Mouse (Mus musculus) leukemia stem cell, adult 10-12 weeks (primary cell): ENCODE data around the gene Trpc7. TPM values are rescaled to one million over a fixed set of nuclear protein-coding genes. Genes with fewer than 3 reads are reported as not detected.

Experiments
- polyA plus RNA-seq: library from polyadenylated mRNA; stranded (reverse); fragments of >175 nt; gene quantifications from 2 replicates; pipeline ENCODE4 v1.2.3, GENCODE M21; 2012; ENCODE audit warnings: low replicate concordance

Gene Trpc7
- 0.14 TPM in 1 of 2 replicates, not detected in the other for polyA plus RNA-seq

DNA sequence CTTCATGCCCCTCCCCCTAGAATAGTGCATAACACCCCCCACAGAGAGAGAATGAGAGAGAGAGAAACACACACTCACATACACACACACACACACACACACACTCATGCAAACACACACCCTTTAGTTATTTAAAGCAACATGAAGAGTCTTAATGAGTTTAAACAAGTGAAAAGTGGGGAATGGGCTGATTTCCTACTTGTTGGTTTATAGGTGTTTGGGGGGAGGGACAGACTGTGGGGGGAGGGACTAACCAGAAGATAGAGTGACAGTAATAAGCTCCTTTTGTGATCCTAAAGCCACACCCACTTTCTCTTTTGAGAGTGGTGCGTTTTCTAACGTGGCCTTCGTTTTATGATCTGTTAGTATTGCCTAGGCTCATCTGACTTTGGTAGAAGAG lies at the start of gene Trpc7:
Gene Trpc7 (minus strand): TSS at position 101 of the 400 bp plus-strand sequence.

DNA sequence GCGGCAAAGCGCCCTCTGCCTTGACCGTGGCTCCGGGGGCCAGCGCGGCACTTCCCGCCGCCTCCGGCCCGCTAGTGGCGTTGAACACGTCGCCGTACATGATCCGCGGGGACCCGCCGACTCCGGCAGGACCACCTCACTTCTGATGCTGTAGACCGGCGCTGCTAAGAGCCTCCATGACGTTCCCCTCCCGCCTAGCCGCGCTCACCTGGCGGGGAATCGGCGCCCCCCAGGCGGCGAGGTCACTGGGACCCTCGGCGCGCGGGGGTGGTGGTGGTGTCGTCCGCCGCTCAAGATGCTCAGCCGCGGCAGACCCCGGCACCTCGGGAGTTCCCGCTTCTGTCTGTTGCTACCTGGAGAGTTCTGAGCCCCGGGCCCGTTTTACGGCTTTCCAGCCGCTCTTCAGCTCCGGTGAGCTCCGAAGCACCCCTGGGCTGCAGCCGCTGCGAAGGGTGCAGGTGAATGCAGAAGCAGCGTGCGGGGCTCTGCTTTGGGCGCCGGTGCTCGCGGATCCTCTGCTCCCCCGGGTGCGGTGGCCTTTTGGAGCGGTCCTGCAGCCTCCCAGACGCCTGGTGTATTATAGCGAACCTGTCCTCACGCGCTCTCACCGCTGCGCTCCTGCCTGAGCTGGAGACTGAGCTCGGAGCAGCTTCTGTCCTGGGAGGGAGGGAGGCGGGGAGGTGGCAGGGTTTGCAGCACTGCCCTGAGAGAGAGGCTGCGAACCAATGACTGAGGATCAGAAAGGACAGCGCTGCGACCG lies 142.4 kb downstream of the Trpc7 start, which contains the start of gene Gm45623:
Gene Gm45623 (minus strand): TSS at position 636 of the 760 bp plus-strand sequence.

Other genes starting within 250 kb of the Trpc7 start
- 2.2 and 5.9 TPM in 2 replicates for gene Smad5, start 193.0 kb downstream of the Trpc7 start, polyA plus RNA-seq
- not detected in 2 replicates for gene Gm45623, start 142.2 kb downstream of the Trpc7 start, polyA plus RNA-seq